Mouse (Mus musculus) heart, postnatal 0 days (tissue): ENCODE data around the gene Mau2. TPM values are rescaled to one million over a fixed set of nuclear protein-coding genes. Genes with fewer than 3 reads are reported as not detected.

ENCODE experiments used
- ATAC-seq: fragments of 200-750 bp; cut with Nextera tagmentation; 2 replicates; pipeline ENCODE4 v1.8.0; 2017; ENCODE audit warnings: low read depth, moderate number of reproducible peaks, moderate library complexity; ENCODE audit not compliant: insufficient read depth
- DNase-seq: peaks from one replicate; pipeline ENCODE4 v3.0.0-alpha.2; 2016; ENCODE audit warnings: low spot score
- H3K27ac ChIP-seq: fragments of 300-500 bp; sonication (generic); 2 replicates; pipeline ENCODE4 v1.5.1; 2014; ENCODE audit warnings: low read depth, mild to moderate bottlenecking
- H3K27me3 ChIP-seq: fragments of 300-500 bp; sonication (generic); 2 replicates; pipeline ENCODE4 v1.6.1; 2014; ENCODE audit warnings: low read length, mixed read lengths; ENCODE audit not compliant: control insufficient read depth, insufficient read depth
- H3K36me3 ChIP-seq: fragments of 300-500 bp; sonication (generic); replicated peaks from 2 replicates; pipeline ENCODE4 v1.6.1; 2014; ENCODE audit warnings: low read length, mixed read lengths; ENCODE audit not compliant: control insufficient read depth, insufficient read depth
- H3K4me1 ChIP-seq: fragments of 300-500 bp; sonication (generic); 2 replicates; pipeline ENCODE4 v1.6.1; 2014; ENCODE audit warnings: antibody characterized with exemption; ENCODE audit not compliant: control insufficient read depth, insufficient read depth
- H3K4me2 ChIP-seq: fragments of 300-500 bp; sonication (generic); 2 replicates; pipeline ENCODE4 v1.6.1; 2014; ENCODE audit warnings: low read depth, mild to moderate bottlenecking, low read length, moderate library complexity
- H3K4me3 ChIP-seq: fragments of 300-500 bp; sonication (generic); 2 replicates; pipeline ENCODE4 v1.5.1; 2014; ENCODE audit warnings: low read depth, low read length
- H3K9ac ChIP-seq: fragments of 300-500 bp; sonication (generic); replicated peaks from 2 replicates; pipeline ENCODE4 v1.6.1; 2014; ENCODE audit warnings: low read depth, low read length, mixed read lengths
- H3K9me3 ChIP-seq: fragments of 300-500 bp; sonication (generic); replicated peaks from 2 replicates; pipeline ENCODE4 v1.6.1; 2016; ENCODE audit warnings: low read length; ENCODE audit not compliant: control insufficient read depth
- CTCF ChIP-seq: IDR thresholded peaks from 2 replicates; pipeline ENCODE4 v1.5.1; 2016; ENCODE audit warnings: antibody characterized with exemption, control low read depth, low read depth
- EP300 ChIP-seq: IDR thresholded peaks from 2 replicates; pipeline ENCODE4 v1.6.1; 2016; ENCODE audit warnings: antibody characterized with exemption, low read depth
- WGBS: fragments of 180-500 bp; shearing (Covaris S2); extraction: QIAGEN DNeasy Blood & Tissue Kit; methylation state at CpG from one replicate; pipeline ENCODE4 v1.1.7; 2014; 5-methylcytosine and 5-hydroxymethylcytosine counted together
- polyA plus RNA-seq: library from polyadenylated mRNA; unstranded; fragments of >200 nt; fragmentation: Nextera tagmentation; extraction: Ambion mirVana; gene quantifications from 2 replicates; pipeline ENCODE4 v1.2.1, GENCODE M21; 2015
- total RNA-seq: library from RNA; depleted of rRNA; stranded (reverse); fragments of >200 nt; gene quantifications from 2 replicates; pipeline ENCODE4 v1.2.3, GENCODE M21; 2014; ENCODE audit warnings: low replicate concordance

Gene Mau2
- total and polyA plus RNA-seq, 2 experiments from 2014 or later, result 25.6 to 92.3 TPM

- WGBS, result 87% methylated on average over 5 of the region's 5 CpGs
- DNase-seq, result no peak
- TF ChIP-seq CTCF (no peak), EP300 (no peak)
- H3K4me1 ChIP-seq, result peaks cover 22% of the 10 kb centered on the region
- H3K4me3 ChIP-seq, result no peak overlapping the region
- H3K27ac ChIP-seq, result no peak overlapping the region
- H3K4me2 ChIP-seq, result no peak overlapping the region
- no peak overlapping the region for H3K9ac ChIP-seq
- H3K9me3 ChIP-seq, result no peaks in the 10 kb centered on the region
- peaks cover 7% of the 10 kb centered on the region for H3K36me3 ChIP-seq
- H3K27me3 ChIP-seq, result no peaks in the 10 kb centered on the region
- ATAC-seq, result no peak
Observed at GRCm38 (mm10) chr8:70043996-70044395, 1.5 kb upstream of the Mau2 start.

DNA sequence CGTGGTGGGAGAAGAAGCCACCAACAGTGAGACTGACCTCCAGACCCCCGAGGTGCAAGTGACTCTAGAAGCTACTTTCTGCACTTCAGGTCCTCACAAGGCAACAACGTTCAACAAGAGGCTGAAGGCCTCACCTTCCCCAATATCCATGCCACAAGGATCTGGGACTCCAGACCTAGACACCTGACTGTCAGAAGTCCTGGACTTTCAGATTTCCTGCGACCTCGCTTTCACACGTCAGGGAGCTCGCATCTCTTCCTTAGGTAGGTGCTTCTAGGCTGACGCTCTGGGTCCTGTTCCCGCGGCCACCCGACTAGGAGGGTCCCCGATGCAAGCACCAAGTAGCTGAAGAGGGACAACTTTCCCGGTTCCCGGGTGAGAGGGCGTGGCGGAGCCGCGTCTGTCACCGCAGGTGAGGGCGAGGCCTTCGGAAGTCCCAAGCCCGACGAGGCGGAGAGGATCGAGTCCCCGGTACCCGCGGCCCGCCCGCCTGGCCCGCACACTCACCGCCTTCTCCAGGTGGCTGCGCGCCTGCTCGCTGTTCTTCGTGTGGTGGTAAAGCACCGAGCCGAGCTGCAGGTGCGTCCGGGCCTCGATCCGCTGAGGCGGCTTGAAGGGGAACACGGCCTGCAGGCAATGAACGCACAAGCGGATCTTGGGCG lies 518 bp downstream of the Mau2 start:
- 2% methylated on average over 47 of the region's 47 CpGs for WGBS
- ATAC-seq (peak; percentile 21; the same call in 1 of the 2 replicates), DNase-seq (no peak)
- no peak for TF ChIP-seq EP300
- no peak for TF ChIP-seq CTCF
- H3K27me3 ChIP-seq, result no peaks in the 10 kb centered on the region
- peaks cover 22% of the 10 kb centered on the region for H3K4me1 ChIP-seq
- H3K9me3 ChIP-seq, result no peaks in the 10 kb centered on the region
- no peaks in the 10 kb centered on the region for H3K36me3 ChIP-seq
- H3K4me2 ChIP-seq, result peak overlapping the region; percentile 98
- H3K4me3 ChIP-seq, result peak overlapping the region; percentile 92
- H3K9ac ChIP-seq, result peak overlapping the region; percentile 96
- peak overlapping the region; percentile 69 for H3K27ac ChIP-seq

GRCm38 (mm10) chr8:70037994-70038393 lies 4.5 kb downstream of the Mau2 start:
- Histone ChIP-seq H3K4me1 (peaks cover 12% of the 10 kb centered on the region; the same call in 1 of the 2 replicates), H3K36me3 (peaks cover 3% of the 10 kb centered on the region; the same call in 1 of the 2 replicates), H3K27ac (no peak overlapping the region), H3K27me3 (no peaks in the 10 kb centered on the region), H3K9ac (no peak overlapping the region), H3K4me2 (no peak overlapping the region), H3K9me3 (no peaks in the 10 kb centered on the region), H3K4me3 (no peak overlapping the region)
- DNase-seq (no peak), ATAC-seq (no peak)
- WGBS, result 89% methylated on average over 1 of the region's 1 CpGs
- TF ChIP-seq CTCF (no peak), EP300 (no peak)

GRCm38 (mm10) chr8:70030255-70030654 lies 12.3 kb downstream of the Mau2 start:
- Histone ChIP-seq H3K27ac (peak overlapping the region; percentile 13; the same call in 1 of the 2 replicates), H3K9ac (no peak overlapping the region), H3K36me3 (peaks cover 63% of the 10 kb centered on the region), H3K9me3 (no peaks in the 10 kb centered on the region), H3K27me3 (no peaks in the 10 kb centered on the region), H3K4me3 (no peak overlapping the region), H3K4me1 (no peaks in the 10 kb centered on the region; the same call in 1 of the 2 replicates), H3K4me2 (no peak overlapping the region)
- TF ChIP-seq CTCF (no peak), EP300 (no peak)
- 41% methylated on average over 1 of the region's 1 CpGs for WGBS
- DNase-seq (no peak), ATAC-seq (peak; percentile 56)

- Histone ChIP-seq H3K27ac (no peak overlapping the region), H3K36me3 (peaks cover 99% of the 10 kb centered on the region), H3K4me2 (no peak overlapping the region), H3K27me3 (no peaks in the 10 kb centered on the region), H3K4me3 (no peak overlapping the region), H3K9ac (no peak overlapping the region), H3K9me3 (no peaks in the 10 kb centered on the region), H3K4me1 (no peaks in the 10 kb centered on the region; the same call in 1 of the 2 replicates)
- WGBS, result 100% methylated on average over 2 of the region's 2 CpGs
- TF ChIP-seq CTCF (no peak), EP300 (no peak)
- DNase-seq, result no peak
- no peak for ATAC-seq
Observed at GRCm38 (mm10) chr8:70026151-70026550, 16.4 kb downstream of the Mau2 start.

GRCm38 (mm10) chr8:70023596-70023995 lies 18.9 kb downstream of the Mau2 start:
- Histone ChIP-seq H3K36me3 (peaks cover 100% of the 10 kb centered on the region), H3K4me3 (no peak overlapping the region), H3K9ac (no peak overlapping the region), H3K4me1 (no peaks in the 10 kb centered on the region), H3K27ac (no peak overlapping the region), H3K4me2 (no peak overlapping the region), H3K9me3 (no peaks in the 10 kb centered on the region), H3K27me3 (no peaks in the 10 kb centered on the region)
- 81% methylated on average over 8 of the region's 8 CpGs for WGBS
- DNase-seq (no peak), ATAC-seq (no peak)
- TF ChIP-seq EP300, result no peak
- no peak for TF ChIP-seq CTCF
